Comparison of ENCODE assay signal across 26 mouse cellular contexts in genomic region chr17:68275138-68275537, GRCm38 (mm10). TPM values are rescaled to one million over a fixed set of nuclear protein-coding genes. Genes with fewer than 3 reads are reported as not detected.
"Had no signal": no experiment of that assay in that cellular context is flagged by ENCODE, and none has a peak within 500 bp of the region (broad histone marks: within the 10 kb centered on the region; RNA-seq: fewer than 3 reads in every experiment).

No protein-coding gene starts in this region.

- H3K27ac ChIP-seq: heart, embryonic 10.5 days; hindbrain, embryonic 10.5 days; hindbrain, embryonic 12.5 days; hindbrain, embryonic 15.5 days; intestine, embryonic 15.5 days; layer of hippocampus, adult 2 months; left cerebral cortex, adult 2 months; limb, embryonic 10.5 days; limb, embryonic 12.5 days had no signal

- H3K9ac ChIP-seq: heart, embryonic 12.5 days; hindbrain, embryonic 12.5 days; hindbrain, embryonic 15.5 days; intestine, embryonic 15.5 days; limb, embryonic 12.5 days had no signal

- H3K4me2 ChIP-seq: heart, embryonic 12.5 days; hindbrain, embryonic 12.5 days; limb, embryonic 12.5 days had no signal

- H3K36me3 ChIP-seq: heart, embryonic 10.5 days; heart, embryonic 12.5 days; hindbrain, embryonic 10.5 days; hindbrain, embryonic 12.5 days; hindbrain, embryonic 15.5 days; intestine, embryonic 15.5 days; limb, embryonic 10.5 days; limb, embryonic 12.5 days had no signal

- H3K9me3 ChIP-seq: heart, embryonic 10.5 days; heart, embryonic 12.5 days; hindbrain, embryonic 10.5 days; hindbrain, embryonic 12.5 days; hindbrain, embryonic 15.5 days; intestine, embryonic 15.5 days; limb, embryonic 10.5 days; limb, embryonic 12.5 days had no signal

- DNase-seq: gastrocnemius, postnatal 14 days; gastrocnemius, postnatal 36 days; heart, adult 18-20 months; heart, postnatal 10 days; heart, postnatal 4 days; kidney, adult 18-20 months; kidney, adult 8-10 months; kidney, postnatal 10 days; kidney, postnatal 25 days; liver had no signal

- H3K4me3 ChIP-seq: heart, embryonic 10.5 days; heart, embryonic 12.5 days; hindbrain, embryonic 10.5 days; hindbrain, embryonic 12.5 days; hindbrain, embryonic 15.5 days; intestine, embryonic 15.5 days; layer of hippocampus, adult 2 months; left cerebral cortex, adult 2 months; limb, embryonic 10.5 days; limb, embryonic 12.5 days had no signal

- ATAC-seq: inflammation-experienced regulatory T-cells, adult 6 months; intestine, postnatal 0 days had no signal

RNA-seq across cellular contexts. Expression of gene L3mbtl4, which starts 1.5 kb away (rescaled TPM):
- total RNA-seq: gastrocnemius, postnatal 14 days; heart, adult 8-10 months; heart, postnatal 10 days; heart, postnatal 25 days; heart, postnatal 4 days had no signal
- polyA plus RNA-seq: heart, embryonic 10.5 days; heart, embryonic 14.5 days; heart, embryonic 16.5 days; hindbrain, embryonic 10.5 days; limb, embryonic 10.5 days had no signal
